Mouse (Mus musculus) limb, embryonic 12.5 days (tissue): ENCODE measurements around the gene Cdc42bpa. TPM values are rescaled to one million over a fixed set of nuclear protein-coding genes. Genes with fewer than 3 reads are reported as not detected.

Experiments
- ATAC-seq: fragments of 200-750 bp; cut with Nextera tagmentation; 2 replicates; pipeline ENCODE4 v1.8.0; 2017; ENCODE audit warnings: low read depth, moderate TSS enrichment; ENCODE audit not compliant: insufficient number of reproducible peaks, insufficient read depth, low FRiP score, low TSS enrichment
- H3K27ac ChIP-seq: fragments of 300-500 bp; sonication (generic); 2 replicates; pipeline ENCODE4 v1.5.1; 2016; ENCODE audit warnings: mild to moderate bottlenecking, moderate library complexity
- H3K27me3 ChIP-seq: fragments of 300-500 bp; sonication (generic); 2 replicates; pipeline ENCODE4 v1.6.1; 2016; ENCODE audit warnings: mild to moderate bottlenecking, moderate library complexity
- H3K36me3 ChIP-seq: fragments of 300-500 bp; sonication (generic); 2 replicates; pipeline ENCODE4 v1.6.1; 2016; ENCODE audit warnings: mild to moderate bottlenecking, moderate library complexity
- H3K4me1 ChIP-seq: fragments of 300-500 bp; sonication (generic); replicated peaks from 2 replicates; pipeline ENCODE4 v1.6.1; 2016
- H3K4me2 ChIP-seq: fragments of 300-500 bp; sonication (generic); 2 replicates; pipeline ENCODE4 v1.6.1; 2016; ENCODE audit warnings: mild to moderate bottlenecking, moderate library complexity
- H3K4me3 ChIP-seq: fragments of 300-500 bp; sonication (generic); replicated peaks from 2 replicates; pipeline ENCODE4 v1.5.1; 2016; ENCODE audit warnings: mild to moderate bottlenecking
- H3K9ac ChIP-seq: fragments of 300-500 bp; sonication (generic); replicated peaks from 2 replicates; pipeline ENCODE4 v1.6.1; 2016; ENCODE audit warnings: mild to moderate bottlenecking, moderate library complexity
- H3K9me3 ChIP-seq: fragments of 300-500 bp; sonication (generic); 2 replicates; pipeline ENCODE4 v1.6.1; 2016; ENCODE audit warnings: mild to moderate bottlenecking, moderate library complexity
- WGBS: fragments of 180-500 bp; shearing (Covaris S2); methylation state at CpG from one replicate; pipeline ENCODE4 v1.1.7; 2016; 5-methylcytosine and 5-hydroxymethylcytosine counted together
- polyA plus RNA-seq: library from polyadenylated mRNA; unstranded; fragments of >200 nt; fragmentation: Nextera tagmentation; extraction: Ambion mirVana; gene quantifications from 2 replicates; pipeline ENCODE4 v1.2.1, GENCODE M21; 2016

Gene Cdc42bpa
- polyA plus RNA-seq, 1 experiment from 2014 or later = 18.0 TPM

GRCm38 (mm10) chr1:180170071-180170470 lies 209.8 kb downstream of the Cdc42bpa start:
- Histone ChIP-seq H3K9me3 (no peaks in the 10 kb centered on the region), H3K4me3 (no peak overlapping the region), H3K4me1 (no peaks in the 10 kb centered on the region), H3K9ac (no peak overlapping the region), H3K27ac (no peak overlapping the region), H3K36me3 (peaks cover 7% of the 10 kb centered on the region; the same call in 1 of the 2 replicates), H3K27me3 (no peaks in the 10 kb centered on the region), H3K4me2 (no peak overlapping the region)
- WGBS = 93% methylated on average over 8 of the region's 8 CpGs
- no peak for ATAC-seq

- Histone ChIP-seq H3K4me2 (no peak overlapping the region), H3K9me3 (no peaks in the 10 kb centered on the region), H3K27ac (no peak overlapping the region), H3K4me3 (no peak overlapping the region), H3K36me3 (peaks cover 2% of the 10 kb centered on the region; the same call in 1 of the 2 replicates), H3K27me3 (no peaks in the 10 kb centered on the region), H3K4me1 (no peaks in the 10 kb centered on the region), H3K9ac (no peak overlapping the region)
- ATAC-seq = no peak
- WGBS = 82% methylated on average over 2 of the region's 2 CpGs
Measured at GRCm38 (mm10) chr1:180171883-180172282, 211.6 kb downstream of the Cdc42bpa start.

GRCm38 (mm10) chr1:180172600-180172999 lies 212.3 kb downstream of the Cdc42bpa start:
- H3K36me3 ChIP-seq = no peaks in the 10 kb centered on the region
- WGBS = 81% methylated on average over 4 of the region's 4 CpGs
- H3K9me3 ChIP-seq = no peaks in the 10 kb centered on the region
- H3K27ac ChIP-seq = no peak overlapping the region
- H3K4me2 ChIP-seq = no peak overlapping the region
- no peaks in the 10 kb centered on the region for H3K27me3 ChIP-seq
- no peaks in the 10 kb centered on the region for H3K4me1 ChIP-seq
- ATAC-seq = no peak
- H3K9ac ChIP-seq = no peak overlapping the region
- no peak overlapping the region for H3K4me3 ChIP-seq

- H3K36me3 ChIP-seq = no peaks in the 10 kb centered on the region
- H3K4me1 ChIP-seq = no peaks in the 10 kb centered on the region
- H3K4me2 ChIP-seq = no peak overlapping the region
- H3K27me3 ChIP-seq = no peaks in the 10 kb centered on the region
- H3K9ac ChIP-seq = no peak overlapping the region
- H3K4me3 ChIP-seq = no peak overlapping the region
- H3K9me3 ChIP-seq = no peaks in the 10 kb centered on the region
- no peak for ATAC-seq
- H3K27ac ChIP-seq = no peak overlapping the region
- 80% methylated on average over 5 of the region's 5 CpGs for WGBS
Measured at GRCm38 (mm10) chr1:180173017-180173416, 212.7 kb downstream of the Cdc42bpa start.

- ATAC-seq = no peak
- Histone ChIP-seq H3K4me2 (no peak overlapping the region), H3K27me3 (no peaks in the 10 kb centered on the region), H3K36me3 (no peaks in the 10 kb centered on the region), H3K4me3 (no peak overlapping the region), H3K4me1 (no peaks in the 10 kb centered on the region), H3K27ac (no peak overlapping the region), H3K9ac (no peak overlapping the region), H3K9me3 (no peaks in the 10 kb centered on the region)
- 66% methylated on average over 6 of the region's 6 CpGs for WGBS
Measured at GRCm38 (mm10) chr1:180174718-180175117, 214.4 kb downstream of the Cdc42bpa start.

GRCm38 (mm10) chr1:180175167-180175566 lies 214.9 kb downstream of the Cdc42bpa start:
- no peak overlapping the region for H3K4me2 ChIP-seq
- 35% methylated on average over 3 of the region's 3 CpGs for WGBS
- no peaks in the 10 kb centered on the region for H3K9me3 ChIP-seq
- no peak overlapping the region for H3K9ac ChIP-seq
- ATAC-seq = no peak
- H3K4me3 ChIP-seq = no peak overlapping the region
- H3K36me3 ChIP-seq = no peaks in the 10 kb centered on the region
- H3K27me3 ChIP-seq = no peaks in the 10 kb centered on the region
- no peaks in the 10 kb centered on the region for H3K4me1 ChIP-seq
- no peak overlapping the region for H3K27ac ChIP-seq

- no peaks in the 10 kb centered on the region for H3K27me3 ChIP-seq
- H3K36me3 ChIP-seq = no peaks in the 10 kb centered on the region
- H3K9ac ChIP-seq = no peak overlapping the region
- H3K4me2 ChIP-seq = no peak overlapping the region
- no peak for ATAC-seq
- 62% methylated on average over 8 of the region's 8 CpGs for WGBS
- no peak overlapping the region for H3K4me3 ChIP-seq
- H3K27ac ChIP-seq = no peak overlapping the region
- no peaks in the 10 kb centered on the region for H3K4me1 ChIP-seq
- H3K9me3 ChIP-seq = no peaks in the 10 kb centered on the region
Measured at GRCm38 (mm10) chr1:180175635-180176034, 215.4 kb downstream of the Cdc42bpa start.

- H3K9me3 ChIP-seq = no peaks in the 10 kb centered on the region
- H3K4me3 ChIP-seq = no peak overlapping the region
- H3K9ac ChIP-seq = no peak overlapping the region
- no peaks in the 10 kb centered on the region for H3K27me3 ChIP-seq
- no peak overlapping the region for H3K27ac ChIP-seq
- no peaks in the 10 kb centered on the region for H3K36me3 ChIP-seq
- ATAC-seq = no peak
- H3K4me2 ChIP-seq = no peak overlapping the region
- no peaks in the 10 kb centered on the region for H3K4me1 ChIP-seq
- WGBS = 7% methylated on average over 1 of the region's 1 CpGs
Measured at GRCm38 (mm10) chr1:180176784-180177183, 216.5 kb downstream of the Cdc42bpa start.

GRCm38 (mm10) chr1:180178340-180178739 lies 218.1 kb downstream of the Cdc42bpa start:
- H3K4me2 ChIP-seq = no peak overlapping the region
- H3K4me3 ChIP-seq = no peak overlapping the region
- H3K4me1 ChIP-seq = no peaks in the 10 kb centered on the region
- no peaks in the 10 kb centered on the region for H3K27me3 ChIP-seq
- no peaks in the 10 kb centered on the region for H3K9me3 ChIP-seq
- H3K9ac ChIP-seq = no peak overlapping the region
- no peak overlapping the region for H3K27ac ChIP-seq
- no peak for ATAC-seq
- no peaks in the 10 kb centered on the region for H3K36me3 ChIP-seq
- 88% methylated on average over 9 of the region's 9 CpGs for WGBS

GRCm38 (mm10) chr1:180179100-180179499 lies 218.8 kb downstream of the Cdc42bpa start:
- no peak for ATAC-seq
- no peak overlapping the region for H3K27ac ChIP-seq
- H3K27me3 ChIP-seq = no peaks in the 10 kb centered on the region
- no peak overlapping the region for H3K9ac ChIP-seq
- no peak overlapping the region for H3K4me3 ChIP-seq
- 95% methylated on average over 4 of the region's 4 CpGs for WGBS
- H3K36me3 ChIP-seq = no peaks in the 10 kb centered on the region
- H3K9me3 ChIP-seq = no peaks in the 10 kb centered on the region
- no peaks in the 10 kb centered on the region for H3K4me1 ChIP-seq
- H3K4me2 ChIP-seq = no peak overlapping the region

GRCm38 (mm10) chr1:180179840-180180239 lies 219.6 kb downstream of the Cdc42bpa start:
- H3K9me3 ChIP-seq = no peaks in the 10 kb centered on the region
- no peaks in the 10 kb centered on the region for H3K4me1 ChIP-seq
- H3K4me2 ChIP-seq = no peak overlapping the region
- H3K36me3 ChIP-seq = no peaks in the 10 kb centered on the region
- no peaks in the 10 kb centered on the region for H3K27me3 ChIP-seq
- no peak overlapping the region for H3K4me3 ChIP-seq
- no peak overlapping the region for H3K9ac ChIP-seq
- WGBS = 98% methylated on average over 2 of the region's 2 CpGs
- no peak overlapping the region for H3K27ac ChIP-seq
- ATAC-seq = no peak

- 86% methylated on average over 7 of the region's 7 CpGs for WGBS
- ATAC-seq = no peak
Measured at GRCm38 (mm10) chr1:180181304-180181965, 221.2 kb downstream of the Cdc42bpa start.

More at GRCm38 (mm10) chr1:180181304-180181965, 221.2 kb downstream of the Cdc42bpa start:
- no peaks in the 10 kb centered on the region for H3K27me3 ChIP-seq
- no peak overlapping the region for H3K27ac ChIP-seq
- H3K4me2 ChIP-seq = no peak overlapping the region
- no peak overlapping the region for H3K9ac ChIP-seq
- no peaks in the 10 kb centered on the region for H3K9me3 ChIP-seq
- no peak overlapping the region for H3K4me3 ChIP-seq
- H3K36me3 ChIP-seq = no peaks in the 10 kb centered on the region
- no peaks in the 10 kb centered on the region for H3K4me1 ChIP-seq
